Comparison of ENCODE assay signal across 42 mouse cellular contexts in genomic region chr8:113653151-113653550, GRCm38 (mm10). TPM values are rescaled to one million over a fixed set of nuclear protein-coding genes. Genes with fewer than 3 reads are reported as not detected.
"Had no signal": no experiment of that assay in that cellular context is flagged by ENCODE, and none has a peak within 500 bp of the region (broad histone marks: within the 10 kb centered on the region; RNA-seq: fewer than 3 reads in every experiment).

No protein-coding gene starts in this region.

- H3K9me3 ChIP-seq: heart, embryonic 12.5 days; heart, embryonic 13.5 days; heart, embryonic 15.5 days; hindbrain, embryonic 10.5 days; hindbrain, embryonic 12.5 days; hindbrain, embryonic 13.5 days; hindbrain, embryonic 15.5 days; intestine, embryonic 15.5 days; kidney, embryonic 15.5 days had no signal

- H3K4me3 ChIP-seq: heart, embryonic 12.5 days; heart, embryonic 13.5 days; heart, embryonic 15.5 days; hindbrain, embryonic 10.5 days; hindbrain, embryonic 12.5 days; hindbrain, embryonic 13.5 days; hindbrain, embryonic 15.5 days; intestine, embryonic 15.5 days; kidney, embryonic 15.5 days; layer of hippocampus, adult 2 months; left cerebral cortex, adult 2 months had no signal

- H3K4me1 ChIP-seq: heart, embryonic 12.5 days; heart, embryonic 13.5 days; heart, embryonic 15.5 days; hindbrain, embryonic 10.5 days; hindbrain, embryonic 12.5 days; hindbrain, embryonic 13.5 days; hindbrain, embryonic 15.5 days; intestine, embryonic 15.5 days; kidney, embryonic 15.5 days had no signal

- H3K27me3 ChIP-seq: heart, embryonic 13.5 days; heart, embryonic 15.5 days; hindbrain, embryonic 12.5 days; hindbrain, embryonic 13.5 days; hindbrain, embryonic 15.5 days; intestine, embryonic 15.5 days; kidney, embryonic 15.5 days had no signal

- ATAC-seq: hindbrain, embryonic 16.5 days; hindbrain, postnatal 0 days; inflammation-experienced regulatory T-cells, adult 6 months; intestine, embryonic 15.5 days; intestine, embryonic 16.5 days; intestine, postnatal 0 days had no signal

- DNase-seq: heart, postnatal 10 days; heart, postnatal 14 days; heart, postnatal 36 days; heart, postnatal 4 days; kidney, adult 11 months; kidney, adult 18-20 months; kidney, adult 2 months; kidney, adult 8-10 months; kidney, adult 9 months; kidney, postnatal 10 days; kidney, postnatal 14 days; kidney, postnatal 25 days; kidney, postnatal 36 days; kidney, postnatal 4 days; layer of hippocampus, adult 9-11 months; layer of hippocampus, postnatal 36 days had no signal

- H3K9ac ChIP-seq: heart, embryonic 12.5 days; heart, embryonic 13.5 days; heart, embryonic 15.5 days; hindbrain, embryonic 12.5 days; hindbrain, embryonic 13.5 days; hindbrain, embryonic 14.5 days; hindbrain, embryonic 15.5 days; intestine, embryonic 15.5 days; kidney, embryonic 15.5 days had no signal

- H3K4me2 ChIP-seq: heart, embryonic 12.5 days; heart, embryonic 13.5 days; heart, embryonic 15.5 days; hindbrain, embryonic 12.5 days; hindbrain, embryonic 13.5 days; hindbrain, embryonic 14.5 days; hindbrain, embryonic 15.5 days; intestine, embryonic 15.5 days; kidney, embryonic 15.5 days had no signal

- H3K36me3 ChIP-seq: heart, embryonic 12.5 days; heart, embryonic 13.5 days; heart, embryonic 15.5 days; hindbrain, embryonic 10.5 days; hindbrain, embryonic 12.5 days; hindbrain, embryonic 13.5 days; hindbrain, embryonic 15.5 days; intestine, embryonic 15.5 days; kidney, embryonic 15.5 days had no signal

- H3K27ac ChIP-seq: heart, embryonic 13.5 days; heart, embryonic 15.5 days; hindbrain, embryonic 10.5 days; hindbrain, embryonic 12.5 days; hindbrain, embryonic 13.5 days; hindbrain, embryonic 14.5 days; hindbrain, embryonic 15.5 days; hindbrain, postnatal 0 days; intestine, embryonic 15.5 days; kidney, embryonic 15.5 days; kidney, postnatal 0 days; layer of hippocampus, adult 2 months; left cerebral cortex, adult 2 months had no signal

RNA-seq across cellular contexts. Expression of gene Syce1l, which starts 10.1 kb away (rescaled TPM):
- polyA plus RNA-seq: heart, embryonic 12.5 days; heart, embryonic 13.5 days; heart, embryonic 14.5 days; heart, embryonic 15.5 days; heart, embryonic 16.5 days; heart, postnatal 0 days; hindbrain, embryonic 10.5 days; hindbrain, embryonic 11.5 days; hindbrain, embryonic 13.5 days; hindbrain, embryonic 14.5 days; hindbrain, postnatal 0 days; inflammation-experienced regulatory T-cells, adult 6 months; intestine, embryonic 14.5 days; intestine, embryonic 15.5 days; intestine, embryonic 16.5 days; intestine, postnatal 0 days; kidney, embryonic 14.5 days; kidney, embryonic 15.5 days; kidney, embryonic 16.5 days; kidney, postnatal 0 days; large intestine, adult 2 months had no signal
